Mouse (Mus musculus): ENCODE data around the gene Hmcn2. TPM values are rescaled to one million over a fixed set of nuclear protein-coding genes. Genes with fewer than 3 reads are reported as not detected.

Gene Hmcn2
- polyA plus RNA-seq, 1 experiment from 2014 or later: 1.0 TPM

DNA sequence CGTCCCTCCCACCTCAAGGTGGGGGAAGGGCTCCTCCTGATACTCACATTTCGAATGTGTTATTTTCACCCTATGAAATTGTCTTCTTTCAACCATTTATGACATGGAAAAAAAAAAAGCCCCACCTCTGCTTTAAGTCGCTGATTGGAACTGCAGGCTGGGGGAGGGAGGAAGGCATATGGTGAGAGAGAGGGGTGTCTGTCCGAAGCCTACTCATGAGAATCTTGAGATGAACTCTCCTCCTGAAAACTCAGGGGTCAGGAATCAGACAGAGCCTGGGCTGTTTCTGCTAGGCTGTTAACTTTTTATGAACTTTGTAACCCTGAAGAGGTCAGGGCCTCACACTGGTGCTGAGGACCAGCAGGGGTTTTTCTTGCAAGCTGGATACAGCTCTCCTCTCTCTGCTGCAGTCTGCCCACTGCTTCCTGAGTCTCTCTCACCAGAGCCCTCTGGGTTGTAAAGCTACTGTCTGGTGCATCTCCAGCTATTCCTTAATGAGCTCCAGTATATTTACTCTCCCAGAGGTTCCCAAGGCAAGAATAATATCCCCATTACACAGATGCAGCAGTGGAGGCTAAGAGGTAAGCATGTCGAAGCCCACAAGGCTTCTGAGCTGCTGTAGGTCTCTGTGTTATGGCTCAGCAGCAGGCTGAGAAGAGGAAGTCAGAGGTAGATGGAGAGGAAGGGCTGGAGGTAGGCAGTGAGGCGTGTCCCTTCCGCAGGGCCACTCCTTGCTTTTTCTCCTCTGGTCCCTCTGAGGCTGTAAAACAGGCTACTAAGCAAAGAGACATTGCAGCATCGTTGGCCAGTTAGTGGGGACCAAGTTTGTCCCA, 149.7 kb downstream of the Hmcn2 start:
- DNase-seq (ENCODE audit: low spot score): no peak
- H3K4me3 ChIP-seq (replicated peaks; ENCODE audit: low read depth, low read length): no peak overlapping the region
- no peaks in the 10 kb centered on the region for H3K36me3 ChIP-seq (ENCODE audit: insufficient read depth, low read length)
- H3K4me2 ChIP-seq (ENCODE audit: low read length): no peak overlapping the region
- TF ChIP-seq CTCF (IDR thresholded peaks at IDR 0.05; ENCODE audit: low read depth): no peak
- no peaks in the 10 kb centered on the region for H3K9me3 ChIP-seq (replicated peaks; ENCODE audit: low read length)
- no peaks in the 10 kb centered on the region; the same call in 1 of the 2 replicates for H3K4me1 ChIP-seq (replicated peaks; ENCODE audit: insufficient read depth, low read length)
- peak overlapping the region; percentile 55 for H3K27ac ChIP-seq
- ATAC-seq (replicated peaks; ENCODE audit: low FRiP score, low read depth): peak; percentile 40; the same call in 1 of the 2 replicates
- WGBS: 20% methylated on average over 8 of the region's 8 CpGs
- no peaks in the 10 kb centered on the region for H3K27me3 ChIP-seq (ENCODE audit: insufficient read depth, low read length)
- H3K9ac ChIP-seq (ENCODE audit: low read depth, low read length): no peak overlapping the region

DNA sequence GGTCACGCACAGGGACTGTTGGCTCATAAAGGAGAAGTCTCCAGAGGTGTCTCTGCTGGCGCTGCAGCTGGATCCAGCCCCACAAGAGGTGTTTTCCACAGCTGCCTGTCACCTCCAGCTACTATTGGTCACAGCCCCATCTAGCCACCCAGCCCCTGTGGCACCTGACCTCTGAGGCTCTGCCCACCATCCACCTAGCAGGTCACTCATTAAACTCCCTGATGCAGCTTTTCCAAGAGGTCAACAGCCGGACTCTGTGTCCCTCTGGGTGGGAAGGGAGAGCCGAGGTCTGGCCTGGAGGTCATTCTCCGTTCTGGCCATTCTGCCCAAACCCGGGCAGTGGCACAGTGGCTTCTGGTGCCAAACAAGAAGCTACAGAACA, 150.3 kb downstream of the Hmcn2 start:
- Histone ChIP-seq H3K27ac (peak overlapping the region; percentile 55), H3K4me2 (ENCODE audit: low read length) (no peak overlapping the region), H3K4me1 (replicated peaks; ENCODE audit: insufficient read depth, low read length) (no peaks in the 10 kb centered on the region; the same call in 1 of the 2 replicates), H3K36me3 (ENCODE audit: insufficient read depth, low read length) (no peaks in the 10 kb centered on the region), H3K9ac (ENCODE audit: low read depth, low read length) (no peak overlapping the region), H3K9me3 (replicated peaks; ENCODE audit: low read length) (no peaks in the 10 kb centered on the region), H3K27me3 (ENCODE audit: insufficient read depth, low read length) (no peaks in the 10 kb centered on the region), H3K4me3 (replicated peaks; ENCODE audit: low read depth, low read length) (no peak overlapping the region)
- ATAC-seq (replicated peaks; ENCODE audit: low FRiP score, low read depth) (peak; percentile 76), DNase-seq (ENCODE audit: low spot score) (no peak)
- no peak for TF ChIP-seq CTCF (IDR thresholded peaks at IDR 0.05; ENCODE audit: low read depth)
- WGBS: 47% methylated on average over 6 of the region's 6 CpGs

DNA sequence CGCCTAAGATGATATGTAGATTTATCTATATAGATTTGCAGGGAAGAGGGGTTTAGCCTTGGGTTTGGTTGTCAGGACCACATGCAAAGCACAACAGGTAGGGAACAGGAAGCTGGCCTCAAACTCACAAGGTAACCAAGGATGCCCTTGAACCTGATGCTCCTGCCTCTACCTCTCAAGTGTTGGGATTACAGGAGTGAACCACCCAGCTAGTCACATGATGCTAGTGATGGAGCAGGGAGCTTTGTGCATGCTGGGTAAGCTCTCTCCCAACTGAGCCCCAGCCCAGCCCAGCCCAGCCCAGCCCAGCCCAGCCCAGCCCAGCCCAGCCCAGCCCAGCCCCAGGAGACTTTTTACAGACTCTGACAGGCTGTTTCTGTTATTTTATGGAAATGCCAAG, 153.2 kb downstream of the Hmcn2 start:
- DNase-seq (ENCODE audit: low spot score) (no peak), ATAC-seq (replicated peaks; ENCODE audit: low FRiP score, low read depth) (no peak)
- no peaks in the 10 kb centered on the region for H3K36me3 ChIP-seq (ENCODE audit: insufficient read depth, low read length)
- H3K9me3 ChIP-seq (replicated peaks; ENCODE audit: low read length): no peaks in the 10 kb centered on the region
- H3K4me3 ChIP-seq (replicated peaks; ENCODE audit: low read depth, low read length): no peak overlapping the region
- no peak overlapping the region for H3K27ac ChIP-seq
- H3K4me1 ChIP-seq (replicated peaks; ENCODE audit: insufficient read depth, low read length): peaks cover 13% of the 10 kb centered on the region; the same call in 1 of the 2 replicates
- TF ChIP-seq CTCF (IDR thresholded peaks at IDR 0.05; ENCODE audit: low read depth): no peak
- no peak overlapping the region for H3K9ac ChIP-seq (ENCODE audit: low read depth, low read length)
- no peak overlapping the region for H3K4me2 ChIP-seq (ENCODE audit: low read length)
- 83% methylated on average over 1 of the region's 1 CpGs for WGBS
- no peaks in the 10 kb centered on the region for H3K27me3 ChIP-seq (ENCODE audit: insufficient read depth, low read length)

DNA sequence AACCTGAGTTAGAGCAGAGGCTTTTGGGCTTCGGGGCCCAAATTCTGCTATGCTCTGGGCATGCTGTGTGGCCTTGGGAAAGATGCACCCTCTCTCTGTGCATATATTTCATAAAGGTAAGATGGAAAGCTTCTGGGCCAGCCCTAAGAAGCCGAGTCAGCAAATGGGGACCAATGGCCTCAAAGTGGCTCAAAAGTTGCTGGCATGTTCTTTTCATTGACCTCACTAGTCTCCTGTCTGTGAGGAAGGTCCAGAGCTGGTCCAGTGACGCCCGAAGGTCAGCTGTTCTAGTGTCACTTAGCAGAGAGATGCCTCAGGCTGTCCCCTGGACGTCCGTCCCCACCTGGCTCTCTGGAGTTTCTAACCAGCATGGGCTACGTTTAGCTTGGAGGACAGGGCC, 154.6 kb downstream of the Hmcn2 start:
- Histone ChIP-seq H3K36me3 (ENCODE audit: insufficient read depth, low read length) (no peaks in the 10 kb centered on the region), H3K27me3 (ENCODE audit: insufficient read depth, low read length) (no peaks in the 10 kb centered on the region), H3K4me2 (ENCODE audit: low read length) (no peak overlapping the region), H3K9ac (ENCODE audit: low read depth, low read length) (no peak overlapping the region), H3K4me1 (replicated peaks; ENCODE audit: insufficient read depth, low read length) (peaks cover 13% of the 10 kb centered on the region; the same call in 1 of the 2 replicates), H3K9me3 (replicated peaks; ENCODE audit: low read length) (no peaks in the 10 kb centered on the region), H3K27ac (no peak overlapping the region; the same call in 1 of the 2 replicates), H3K4me3 (replicated peaks; ENCODE audit: low read depth, low read length) (no peak overlapping the region)
- ATAC-seq (replicated peaks; ENCODE audit: low FRiP score, low read depth) (no peak), DNase-seq (ENCODE audit: low spot score) (no peak)
- WGBS: 89% methylated on average over 7 of the region's 7 CpGs
- no peak for TF ChIP-seq CTCF (IDR thresholded peaks at IDR 0.05; ENCODE audit: low read depth)

DNA sequence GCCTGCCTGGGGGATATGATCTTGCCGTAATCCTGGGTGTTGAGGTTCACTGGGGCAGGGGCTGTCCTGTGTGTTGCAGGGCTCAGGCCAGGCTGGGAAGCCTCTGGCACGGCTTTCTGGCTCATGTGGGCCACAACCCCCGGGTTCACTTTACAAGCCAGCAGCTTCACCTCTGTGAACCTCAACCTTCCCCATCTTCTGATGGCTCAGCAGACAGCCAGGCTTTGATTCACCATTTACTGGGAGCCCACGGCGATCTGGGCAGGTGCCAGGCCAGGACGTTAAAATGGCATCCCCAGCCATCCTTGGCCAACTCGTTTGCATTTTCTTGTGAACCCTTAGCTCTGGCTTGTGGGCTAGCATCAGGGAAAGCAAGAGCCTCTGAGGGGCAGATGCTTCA, 155.3 kb downstream of the Hmcn2 start:
- no peak for DNase-seq (ENCODE audit: low spot score)
- Histone ChIP-seq H3K4me1 (replicated peaks; ENCODE audit: insufficient read depth, low read length) (peaks cover 13% of the 10 kb centered on the region; the same call in 1 of the 2 replicates), H3K9ac (ENCODE audit: low read depth, low read length) (no peak overlapping the region), H3K36me3 (ENCODE audit: insufficient read depth, low read length) (no peaks in the 10 kb centered on the region), H3K9me3 (replicated peaks; ENCODE audit: low read length) (no peaks in the 10 kb centered on the region), H3K4me3 (replicated peaks; ENCODE audit: low read depth, low read length) (peak overlapping the region; percentile 43), H3K27ac (peak overlapping the region; percentile 28; the same call in 1 of the 2 replicates), H3K27me3 (ENCODE audit: insufficient read depth, low read length) (no peaks in the 10 kb centered on the region), H3K4me2 (ENCODE audit: low read length) (peak overlapping the region; percentile 88)
- TF ChIP-seq CTCF (IDR thresholded peaks at IDR 0.05; ENCODE audit: low read depth): no peak
- ATAC-seq (replicated peaks; ENCODE audit: low FRiP score, low read depth): no peak; the same call in 1 of the 2 replicates
- WGBS: 25% methylated on average over 7 of the region's 7 CpGs

DNA sequence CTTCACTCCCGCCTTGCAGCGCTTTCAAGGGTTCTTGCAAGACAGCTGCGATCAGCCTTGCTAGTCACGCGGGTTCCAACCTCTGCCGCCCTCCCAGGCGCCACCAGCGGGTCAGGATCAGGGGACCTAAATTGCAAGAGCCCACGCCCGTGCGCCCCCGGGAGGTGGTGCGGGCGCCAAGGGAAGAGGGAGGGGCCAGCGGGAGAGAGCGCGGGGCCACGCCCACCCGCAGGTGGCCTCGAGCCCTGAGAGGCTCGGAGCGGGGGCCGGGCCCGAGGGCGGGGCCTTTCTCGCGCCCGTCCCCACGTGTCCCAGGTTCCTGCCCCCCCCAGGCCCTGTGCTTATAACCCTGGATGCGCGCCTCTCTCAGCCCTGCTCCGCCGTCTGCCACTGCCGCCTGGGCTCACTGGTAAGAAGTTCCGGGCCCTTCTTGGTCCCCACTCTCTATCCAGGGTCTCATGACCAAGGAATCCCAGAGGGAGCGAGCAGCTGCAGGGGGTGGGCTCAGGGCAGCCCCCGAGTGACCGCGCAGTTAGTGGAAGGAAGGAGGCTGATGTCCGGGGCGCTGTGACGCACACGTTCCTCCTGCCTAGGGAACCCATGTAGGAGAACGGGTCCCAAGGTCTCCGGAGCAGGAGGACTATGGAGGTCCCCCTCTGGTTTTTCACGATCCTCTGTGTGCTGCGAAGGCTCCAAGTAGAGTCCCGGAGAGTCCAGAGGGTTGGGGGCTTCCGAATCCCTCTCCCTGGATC, 155.9 kb downstream of the Hmcn2 start, which contains the start of gene Ass1:
Gene Ass1, plus strand, starts transcription at position 277 of the 752 bp plus-strand sequence.
- peak within 1 kb of the TSS; percentile 64 for H3K9ac ChIP-seq (ENCODE audit: low read depth, low read length)
- DNase-seq (ENCODE audit: low spot score) (peak; percentile 78), ATAC-seq (replicated peaks; ENCODE audit: low FRiP score, low read depth) (peak; percentile 84)
- H3K36me3 ChIP-seq (ENCODE audit: insufficient read depth, low read length): no peaks in the 10 kb centered on the region
- peaks cover 13% of the 10 kb centered on the region; the same call in 1 of the 2 replicates for H3K4me1 ChIP-seq (replicated peaks; ENCODE audit: insufficient read depth, low read length)
- peak; percentile 44 for TF ChIP-seq CTCF (IDR thresholded peaks at IDR 0.05; ENCODE audit: low read depth)
- no peaks in the 10 kb centered on the region for H3K9me3 ChIP-seq (replicated peaks; ENCODE audit: low read length)
- H3K27me3 ChIP-seq (ENCODE audit: insufficient read depth, low read length): no peaks in the 10 kb centered on the region
- H3K4me2 ChIP-seq (ENCODE audit: low read length): peak within 1 kb of the TSS; percentile 88
- WGBS: under 1% methylated on average over 44 of the region's 49 CpGs
- peak within 1 kb of the TSS; percentile 70 for H3K27ac ChIP-seq
- H3K4me3 ChIP-seq (replicated peaks; ENCODE audit: low read depth, low read length): peak within 1 kb of the TSS; percentile 43
